Mouse (Mus musculus) embryonic facial prominence, embryonic 10.5 days (tissue): ENCODE data around the gene Tia1. TPM values are rescaled to one million over a fixed set of nuclear protein-coding genes. Genes with fewer than 3 reads are reported as not detected.
"Not testable (repeated sequence)": the region's sequence is repeated elsewhere in the genome, so short reads cannot be mapped to it uniquely, and the experiment has no call there.

Experiments
- DNase-seq: peaks from one replicate; pipeline ENCODE4 v3.0.0-alpha.2; 2017; ENCODE audit warnings: low spot score
- H3K27ac ChIP-seq: fragments of 300-500 bp; sonication (generic); replicated peaks from 2 replicates; pipeline ENCODE4 v1.5.1; 2016; ENCODE audit warnings: mild to moderate bottlenecking
- H3K27me3 ChIP-seq: fragments of 300-500 bp; sonication (generic); replicated peaks from 2 replicates; pipeline ENCODE4 v1.6.1; 2016; ENCODE audit warnings: low read depth, mild to moderate bottlenecking; ENCODE audit not compliant: poor library complexity, severe bottlenecking
- H3K36me3 ChIP-seq: fragments of 300-500 bp; sonication (generic); replicated peaks from 2 replicates; pipeline ENCODE4 v1.6.1; 2016; ENCODE audit warnings: mild to moderate bottlenecking, moderate library complexity
- H3K4me1 ChIP-seq: fragments of 300-500 bp; sonication (generic); 2 replicates; pipeline ENCODE4 v1.6.1; 2016
- H3K4me3 ChIP-seq: fragments of 300-500 bp; sonication (generic); 2 replicates; pipeline ENCODE4 v1.5.1; 2016; ENCODE audit warnings: mild to moderate bottlenecking, moderate library complexity
- H3K9me3 ChIP-seq: fragments of 300-500 bp; sonication (generic); 2 replicates; pipeline ENCODE4 v1.6.1; 2016; ENCODE audit warnings: mild to moderate bottlenecking
- WGBS: fragments of 180-500 bp; shearing (Covaris S2); methylation state at CpG from one replicate; pipeline ENCODE4 v1.1.7; 2016; 5-methylcytosine and 5-hydroxymethylcytosine counted together
- polyA plus RNA-seq: library from polyadenylated mRNA; unstranded; fragments of >200 nt; fragmentation: Nextera tagmentation; extraction: Ambion mirVana; gene quantifications from 2 replicates; pipeline ENCODE4 v1.2.1, GENCODE M21; 2016

Tia1 gene
- polyA plus RNA-seq, 1 experiment from 2014 or later: 222 TPM

GRCm38 (mm10) chr6:86370764-86371339, 33.2 kb upstream of the Tia1 start, which contains the start of gene Snrpg:
Gene Snrpg (plus strand): TSS chr6:86371304.
- WGBS: 19% methylated on average over 15 of the region's 15 CpGs
- Histone ChIP-seq H3K9me3 (no peaks in the 10 kb centered on the region), H3K36me3 (peaks cover 51% of the 10 kb centered on the region), H3K27me3 (no peaks in the 10 kb centered on the region), H3K4me1 (peaks cover 28% of the 10 kb centered on the region), H3K27ac (peak within 1 kb of the TSS; percentile 95), H3K4me3 (peak within 1 kb of the TSS; percentile 96)
- DNase-seq: peak; percentile 20

- Histone ChIP-seq H3K27ac (peak overlapping the region; percentile 95), H3K36me3 (peaks cover 56% of the 10 kb centered on the region), H3K4me3 (peak overlapping the region; percentile 96), H3K27me3 (no peaks in the 10 kb centered on the region), H3K4me1 (peaks cover 24% of the 10 kb centered on the region), H3K9me3 (no peaks in the 10 kb centered on the region)
- under 1% methylated on average over 50 of the region's 50 CpGs for WGBS
- peak; percentile 96 for DNase-seq
These were observed 32.6 kb upstream of the Tia1 start for GRCm38 (mm10) chr6:86371340-86371911.

- peak overlapping the region; percentile 96 for H3K4me3 ChIP-seq
- no peak for DNase-seq
- H3K4me1 ChIP-seq: peaks cover 20% of the 10 kb centered on the region
- 6% methylated on average over 12 of the region's 12 CpGs for WGBS
- peak overlapping the region; percentile 95 for H3K27ac ChIP-seq
- no peaks in the 10 kb centered on the region for H3K27me3 ChIP-seq
- H3K9me3 ChIP-seq: no peaks in the 10 kb centered on the region
- peaks cover 61% of the 10 kb centered on the region for H3K36me3 ChIP-seq
These were observed 32.0 kb upstream of the Tia1 start for GRCm38 (mm10) chr6:86371950-86372516.

- DNase-seq: no peak
- H3K4me1 ChIP-seq: peaks cover 20% of the 10 kb centered on the region
- peaks cover 63% of the 10 kb centered on the region for H3K36me3 ChIP-seq
- no peak overlapping the region for H3K27ac ChIP-seq
- peak overlapping the region; percentile 13; the same call in 1 of the 2 replicates for H3K4me3 ChIP-seq
- WGBS: 95% methylated on average over 6 of the region's 6 CpGs
- H3K27me3 ChIP-seq: no peaks in the 10 kb centered on the region
- no peaks in the 10 kb centered on the region for H3K9me3 ChIP-seq
These were observed 30.5 kb upstream of the Tia1 start for GRCm38 (mm10) chr6:86373556-86373955.

GRCm38 (mm10) chr6:86378341-86378740, 25.7 kb upstream of the Tia1 start:
- no peak for DNase-seq
- no peaks in the 10 kb centered on the region for H3K27me3 ChIP-seq
- H3K4me3 ChIP-seq: no peak overlapping the region
- H3K4me1 ChIP-seq: peaks cover 2% of the 10 kb centered on the region; the same call in 1 of the 2 replicates
- no peaks in the 10 kb centered on the region for H3K9me3 ChIP-seq
- 92% methylated on average over 3 of the region's 3 CpGs for WGBS
- H3K36me3 ChIP-seq: peaks cover 69% of the 10 kb centered on the region
- no peak overlapping the region for H3K27ac ChIP-seq

GRCm38 (mm10) chr6:86380112-86380511, 23.9 kb upstream of the Tia1 start:
- H3K4me1 ChIP-seq, H3K27ac ChIP-seq, H3K9me3 ChIP-seq, H3K27me3 ChIP-seq, H3K4me3 ChIP-seq, DNase-seq: not testable (repeated sequence)
- 76% methylated on average over 8 of the region's 8 CpGs for WGBS
- H3K36me3 ChIP-seq: peaks cover 58% of the 10 kb centered on the region

- H3K4me3 ChIP-seq: no peak overlapping the region
- H3K27me3 ChIP-seq: no peaks in the 10 kb centered on the region
- peaks cover 3% of the 10 kb centered on the region; the same call in 1 of the 2 replicates for H3K4me1 ChIP-seq
- DNase-seq: no peak
- peaks cover 55% of the 10 kb centered on the region for H3K36me3 ChIP-seq
- no peaks in the 10 kb centered on the region for H3K9me3 ChIP-seq
- H3K27ac ChIP-seq: no peak overlapping the region
These were observed 21.5 kb upstream of the Tia1 start for GRCm38 (mm10) chr6:86382551-86382950.

- Histone ChIP-seq H3K27ac (no peak overlapping the region), H3K9me3 (no peaks in the 10 kb centered on the region), H3K4me1 (peaks cover 3% of the 10 kb centered on the region; the same call in 1 of the 2 replicates), H3K36me3 (peaks cover 55% of the 10 kb centered on the region), H3K27me3 (no peaks in the 10 kb centered on the region), H3K4me3 (no peak overlapping the region)
- WGBS: 47% methylated on average over 16 of the region's 16 CpGs
- DNase-seq: no peak
These were observed 20.6 kb upstream of the Tia1 start for GRCm38 (mm10) chr6:86383370-86383769.

- no peaks in the 10 kb centered on the region for H3K27me3 ChIP-seq
- DNase-seq: no peak
- no peak overlapping the region for H3K27ac ChIP-seq
- WGBS: 71% methylated on average over 4 of the region's 4 CpGs
- H3K36me3 ChIP-seq: peaks cover 55% of the 10 kb centered on the region
- peaks cover 3% of the 10 kb centered on the region; the same call in 1 of the 2 replicates for H3K4me1 ChIP-seq
- H3K9me3 ChIP-seq: no peaks in the 10 kb centered on the region
- no peak overlapping the region for H3K4me3 ChIP-seq
These were observed 19.3 kb upstream of the Tia1 start for GRCm38 (mm10) chr6:86384692-86385091.

- DNase-seq: no peak
- no peaks in the 10 kb centered on the region for H3K27me3 ChIP-seq
- peaks cover 3% of the 10 kb centered on the region; the same call in 1 of the 2 replicates for H3K4me1 ChIP-seq
- peaks cover 59% of the 10 kb centered on the region for H3K36me3 ChIP-seq
- no peak overlapping the region for H3K27ac ChIP-seq
- H3K4me3 ChIP-seq: no peak overlapping the region
- WGBS: 86% methylated on average over 5 of the region's 5 CpGs
- H3K9me3 ChIP-seq: no peaks in the 10 kb centered on the region
These were observed 18.5 kb upstream of the Tia1 start for GRCm38 (mm10) chr6:86385362-86386104.

GRCm38 (mm10) chr6:86387313-86387712, 16.7 kb upstream of the Tia1 start:
- H3K4me3 ChIP-seq: no peak overlapping the region
- no peaks in the 10 kb centered on the region for H3K9me3 ChIP-seq
- peaks cover 72% of the 10 kb centered on the region for H3K36me3 ChIP-seq
- no peak overlapping the region for H3K27ac ChIP-seq
- 88% methylated on average over 12 of the region's 12 CpGs for WGBS
- no peak for DNase-seq
- no peaks in the 10 kb centered on the region for H3K27me3 ChIP-seq
- H3K4me1 ChIP-seq: peaks cover 3% of the 10 kb centered on the region; the same call in 1 of the 2 replicates

GRCm38 (mm10) chr6:86388461-86388860, 15.6 kb upstream of the Tia1 start:
- no peaks in the 10 kb centered on the region for H3K4me1 ChIP-seq
- no peak overlapping the region for H3K4me3 ChIP-seq
- no peaks in the 10 kb centered on the region for H3K27me3 ChIP-seq
- H3K27ac ChIP-seq: no peak overlapping the region
- no peaks in the 10 kb centered on the region for H3K9me3 ChIP-seq
- 84% methylated on average over 18 of the region's 18 CpGs for WGBS
- H3K36me3 ChIP-seq: peaks cover 82% of the 10 kb centered on the region
- no peak for DNase-seq
